Mouse (Mus musculus): ENCODE measurements around the gene Thumpd2. TPM values are rescaled to one million over a fixed set of nuclear protein-coding genes. Genes with fewer than 3 reads are reported as not detected.
A peak's percentile ranks its signal among the peaks of the same experiment; 100 is the strongest.

Gene Thumpd2
- polyA plus RNA-seq, 1 experiment from 2014 or later: 17.4 TPM

- Histone ChIP-seq H3K27me3 (ENCODE audit: control insufficient read depth, insufficient read depth, low read length) (no peaks in the 10 kb centered on the region), H3K4me2 (ENCODE audit: low read depth, low read length) (peak overlapping the region; percentile 71), H3K4me1 (ENCODE audit: control insufficient read depth, insufficient read depth, low read length) (no peaks in the 10 kb centered on the region), H3K36me3 (replicated peaks; ENCODE audit: control insufficient read depth, insufficient read depth, low read depth, low read length) (no peaks in the 10 kb centered on the region), H3K9me3 (replicated peaks; ENCODE audit: control insufficient read depth, low read length) (no peaks in the 10 kb centered on the region), H3K27ac (replicated peaks; ENCODE audit: low read depth, low read length) (no peak overlapping the region), H3K4me3 (ENCODE audit: low read depth, low read length) (peak overlapping the region; percentile 81), H3K9ac (replicated peaks; ENCODE audit: low read length) (peak overlapping the region; percentile 96)
- DNase-seq (ENCODE audit: low spot score) (peak; percentile 15), ATAC-seq (replicated peaks; ENCODE audit: insufficient number of reproducible peaks, low FRiP score, low TSS enrichment, low read depth) (peak; percentile 87)
- WGBS: 15% methylated on average over 28 of the region's 28 CpGs
These were observed 453 bp downstream of the Thumpd2 start for GRCm38 (mm10) chr17:81064279-81064978.

GRCm38 (mm10) chr17:81063346-81063745 lies 1.5 kb downstream of the Thumpd2 start:
- H3K4me1 ChIP-seq (ENCODE audit: control insufficient read depth, insufficient read depth, low read length): no peaks in the 10 kb centered on the region
- WGBS: 96% methylated on average over 3 of the region's 3 CpGs

GRCm38 (mm10) chr17:81062349-81062871 lies 2.5 kb downstream of the Thumpd2 start:
- Histone ChIP-seq H3K9me3 (replicated peaks; ENCODE audit: control insufficient read depth, low read length) (no peaks in the 10 kb centered on the region), H3K4me3 (ENCODE audit: low read depth, low read length) (no peak overlapping the region), H3K36me3 (replicated peaks; ENCODE audit: control insufficient read depth, insufficient read depth, low read depth, low read length) (no peaks in the 10 kb centered on the region), H3K9ac (replicated peaks; ENCODE audit: low read length) (no peak overlapping the region), H3K4me2 (ENCODE audit: low read depth, low read length) (no peak overlapping the region), H3K4me1 (ENCODE audit: control insufficient read depth, insufficient read depth, low read length) (no peaks in the 10 kb centered on the region), H3K27ac (replicated peaks; ENCODE audit: low read depth, low read length) (no peak overlapping the region), H3K27me3 (ENCODE audit: control insufficient read depth, insufficient read depth, low read length) (no peaks in the 10 kb centered on the region)
- DNase-seq (ENCODE audit: low spot score) (no peak), ATAC-seq (replicated peaks; ENCODE audit: insufficient number of reproducible peaks, low FRiP score, low TSS enrichment, low read depth) (no peak)
- 51% methylated on average over 6 of the region's 6 CpGs for WGBS

More at GRCm38 (mm10) chr17:81063346-81063745, 1.5 kb downstream of the Thumpd2 start:
- Histone ChIP-seq H3K36me3 (replicated peaks; ENCODE audit: control insufficient read depth, insufficient read depth, low read depth, low read length) (no peaks in the 10 kb centered on the region), H3K4me3 (ENCODE audit: low read depth, low read length) (no peak overlapping the region), H3K27me3 (ENCODE audit: control insufficient read depth, insufficient read depth, low read length) (no peaks in the 10 kb centered on the region), H3K9me3 (replicated peaks; ENCODE audit: control insufficient read depth, low read length) (no peaks in the 10 kb centered on the region), H3K9ac (replicated peaks; ENCODE audit: low read length) (no peak overlapping the region), H3K4me2 (ENCODE audit: low read depth, low read length) (no peak overlapping the region), H3K27ac (replicated peaks; ENCODE audit: low read depth, low read length) (no peak overlapping the region)
- DNase-seq (ENCODE audit: low spot score): no peak
- no peak for ATAC-seq (replicated peaks; ENCODE audit: insufficient number of reproducible peaks, low FRiP score, low TSS enrichment, low read depth)

GRCm38 (mm10) chr17:81056796-81057381 lies 8.0 kb downstream of the Thumpd2 start:
- no peak for DNase-seq (ENCODE audit: low spot score)
- no peaks in the 10 kb centered on the region for H3K4me1 ChIP-seq (ENCODE audit: control insufficient read depth, insufficient read depth, low read length)
- no peaks in the 10 kb centered on the region; the same call in 1 of the 2 replicates for H3K36me3 ChIP-seq (replicated peaks; ENCODE audit: control insufficient read depth, insufficient read depth, low read depth, low read length)
- H3K4me2 ChIP-seq (ENCODE audit: low read depth, low read length): no peak overlapping the region
- WGBS: 90% methylated on average over 8 of the region's 8 CpGs
- no peak for ATAC-seq (replicated peaks; ENCODE audit: insufficient number of reproducible peaks, low FRiP score, low TSS enrichment, low read depth)
- no peaks in the 10 kb centered on the region for H3K27me3 ChIP-seq (ENCODE audit: control insufficient read depth, insufficient read depth, low read length)
- no peak overlapping the region for H3K27ac ChIP-seq (replicated peaks; ENCODE audit: low read depth, low read length)
- H3K9me3 ChIP-seq (replicated peaks; ENCODE audit: control insufficient read depth, low read length): no peaks in the 10 kb centered on the region
- H3K9ac ChIP-seq (replicated peaks; ENCODE audit: low read length): no peak overlapping the region
- no peak overlapping the region for H3K4me3 ChIP-seq (ENCODE audit: low read depth, low read length)

- H3K4me1 ChIP-seq (ENCODE audit: control insufficient read depth, insufficient read depth, low read length): no peaks in the 10 kb centered on the region
- no peak overlapping the region for H3K4me3 ChIP-seq (ENCODE audit: low read depth, low read length)
- no peaks in the 10 kb centered on the region; the same call in 1 of the 2 replicates for H3K36me3 ChIP-seq (replicated peaks; ENCODE audit: control insufficient read depth, insufficient read depth, low read depth, low read length)
- H3K27ac ChIP-seq (replicated peaks; ENCODE audit: low read depth, low read length): no peak overlapping the region
- DNase-seq (ENCODE audit: low spot score): no peak
- ATAC-seq (replicated peaks; ENCODE audit: insufficient number of reproducible peaks, low FRiP score, low TSS enrichment, low read depth): no peak
- no peaks in the 10 kb centered on the region for H3K9me3 ChIP-seq (replicated peaks; ENCODE audit: control insufficient read depth, low read length)
- WGBS: 67% methylated on average over 3 of the region's 3 CpGs
- no peaks in the 10 kb centered on the region for H3K27me3 ChIP-seq (ENCODE audit: control insufficient read depth, insufficient read depth, low read length)
- H3K9ac ChIP-seq (replicated peaks; ENCODE audit: low read length): no peak overlapping the region
- no peak overlapping the region for H3K4me2 ChIP-seq (ENCODE audit: low read depth, low read length)
These were observed 8.8 kb downstream of the Thumpd2 start for GRCm38 (mm10) chr17:81056035-81056434.

- Histone ChIP-seq H3K9ac (replicated peaks; ENCODE audit: low read length) (no peak overlapping the region), H3K4me3 (ENCODE audit: low read depth, low read length) (no peak overlapping the region), H3K4me1 (ENCODE audit: control insufficient read depth, insufficient read depth, low read length) (no peaks in the 10 kb centered on the region), H3K4me2 (ENCODE audit: low read depth, low read length) (no peak overlapping the region), H3K36me3 (replicated peaks; ENCODE audit: control insufficient read depth, insufficient read depth, low read depth, low read length) (no peaks in the 10 kb centered on the region; the same call in 1 of the 2 replicates), H3K9me3 (replicated peaks; ENCODE audit: control insufficient read depth, low read length) (no peaks in the 10 kb centered on the region), H3K27ac (replicated peaks; ENCODE audit: low read depth, low read length) (no peak overlapping the region), H3K27me3 (ENCODE audit: control insufficient read depth, insufficient read depth, low read length) (no peaks in the 10 kb centered on the region)
- DNase-seq (ENCODE audit: low spot score): no peak
- 88% methylated on average over 5 of the region's 5 CpGs for WGBS
- no peak for ATAC-seq (replicated peaks; ENCODE audit: insufficient number of reproducible peaks, low FRiP score, low TSS enrichment, low read depth)
These were observed 9.4 kb downstream of the Thumpd2 start for GRCm38 (mm10) chr17:81055522-81055921.

GRCm38 (mm10) chr17:81053274-81053673 lies 11.6 kb downstream of the Thumpd2 start:
- Histone ChIP-seq H3K9ac (replicated peaks; ENCODE audit: low read length) (no peak overlapping the region), H3K27ac (replicated peaks; ENCODE audit: low read depth, low read length) (no peak overlapping the region), H3K36me3 (replicated peaks; ENCODE audit: control insufficient read depth, insufficient read depth, low read depth, low read length) (no peaks in the 10 kb centered on the region; the same call in 1 of the 2 replicates), H3K4me1 (ENCODE audit: control insufficient read depth, insufficient read depth, low read length) (no peaks in the 10 kb centered on the region), H3K27me3 (ENCODE audit: control insufficient read depth, insufficient read depth, low read length) (no peaks in the 10 kb centered on the region), H3K4me3 (ENCODE audit: low read depth, low read length) (no peak overlapping the region), H3K4me2 (ENCODE audit: low read depth, low read length) (no peak overlapping the region), H3K9me3 (replicated peaks; ENCODE audit: control insufficient read depth, low read length) (no peaks in the 10 kb centered on the region)
- DNase-seq (ENCODE audit: low spot score) (no peak), ATAC-seq (replicated peaks; ENCODE audit: insufficient number of reproducible peaks, low FRiP score, low TSS enrichment, low read depth) (no peak)
- 89% methylated on average over 2 of the region's 2 CpGs for WGBS

GRCm38 (mm10) chr17:81047930-81048564 lies 16.8 kb downstream of the Thumpd2 start:
- no peak for ATAC-seq (replicated peaks; ENCODE audit: insufficient number of reproducible peaks, low FRiP score, low TSS enrichment, low read depth)
- H3K36me3 ChIP-seq (replicated peaks; ENCODE audit: control insufficient read depth, insufficient read depth, low read depth, low read length): no peaks in the 10 kb centered on the region; the same call in 1 of the 2 replicates
- no peaks in the 10 kb centered on the region for H3K9me3 ChIP-seq (replicated peaks; ENCODE audit: control insufficient read depth, low read length)
- 63% methylated on average over 7 of the region's 7 CpGs for WGBS
- H3K4me3 ChIP-seq (ENCODE audit: low read depth, low read length): no peak overlapping the region
- H3K27me3 ChIP-seq (ENCODE audit: control insufficient read depth, insufficient read depth, low read length): no peaks in the 10 kb centered on the region
- H3K4me1 ChIP-seq (ENCODE audit: control insufficient read depth, insufficient read depth, low read length): no peaks in the 10 kb centered on the region
- H3K27ac ChIP-seq (replicated peaks; ENCODE audit: low read depth, low read length): no peak overlapping the region
- H3K9ac ChIP-seq (replicated peaks; ENCODE audit: low read length): no peak overlapping the region
- H3K4me2 ChIP-seq (ENCODE audit: low read depth, low read length): no peak overlapping the region
- peak; percentile 23 for DNase-seq (ENCODE audit: low spot score)

Measured in embryonic facial prominence, embryonic 11.5 days (tissue).